Mouse (Mus musculus): ENCODE measurements around the gene Ezr.
A peak's percentile ranks its signal among the peaks of the same experiment; 100 is the strongest.
"Not testable (repeated sequence)": the region's sequence is repeated elsewhere in the genome, so short reads cannot be mapped to it uniquely, and the experiment has no call there.

Ezr gene

DNA sequence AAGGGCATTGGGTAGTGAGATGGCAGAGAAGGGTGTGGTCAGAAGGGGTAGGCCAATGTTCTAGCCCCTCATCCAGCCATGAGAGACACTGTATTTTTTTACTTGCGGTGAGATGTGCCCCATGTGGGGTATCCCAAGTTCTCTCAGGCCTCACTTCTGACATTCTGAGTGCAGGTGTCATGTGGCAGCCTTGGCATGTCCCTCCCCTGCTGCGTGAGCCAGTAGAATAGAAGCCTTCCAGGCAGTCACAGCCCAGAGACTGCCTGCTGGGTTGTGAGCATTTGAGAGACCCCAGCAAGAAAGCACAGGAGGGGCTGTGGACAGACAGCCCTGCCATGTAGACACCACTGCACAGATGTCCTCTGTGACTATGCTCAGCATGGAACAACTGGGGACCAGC, 74.4 kb downstream of the Ezr start:
- DNase-seq (ENCODE audit: low spot score in 2 of 2): not testable (repeated sequence)

DNA sequence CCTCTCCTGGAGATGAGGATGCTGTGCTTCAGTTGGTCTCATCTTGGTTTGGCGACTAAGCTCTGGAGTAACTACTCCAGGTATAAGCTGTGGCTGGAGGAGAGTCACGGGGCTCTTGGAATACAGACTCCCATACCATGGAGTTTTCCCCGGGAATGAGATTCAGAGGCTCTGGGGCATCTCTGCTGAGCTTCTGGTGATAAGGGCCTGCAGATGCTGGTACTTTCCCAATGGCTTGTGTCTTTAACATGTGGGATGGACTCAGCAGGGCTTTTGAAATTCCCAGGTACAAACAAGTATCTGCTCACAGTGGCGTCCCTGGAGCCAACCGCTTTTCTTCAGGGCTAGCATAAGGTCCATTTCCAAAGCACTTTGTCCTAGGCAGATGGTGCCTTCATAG, 75.2 kb downstream of the Ezr start:
- not testable (repeated sequence) for DNase-seq (ENCODE audit: low spot score in 2 of 2)

DNA sequence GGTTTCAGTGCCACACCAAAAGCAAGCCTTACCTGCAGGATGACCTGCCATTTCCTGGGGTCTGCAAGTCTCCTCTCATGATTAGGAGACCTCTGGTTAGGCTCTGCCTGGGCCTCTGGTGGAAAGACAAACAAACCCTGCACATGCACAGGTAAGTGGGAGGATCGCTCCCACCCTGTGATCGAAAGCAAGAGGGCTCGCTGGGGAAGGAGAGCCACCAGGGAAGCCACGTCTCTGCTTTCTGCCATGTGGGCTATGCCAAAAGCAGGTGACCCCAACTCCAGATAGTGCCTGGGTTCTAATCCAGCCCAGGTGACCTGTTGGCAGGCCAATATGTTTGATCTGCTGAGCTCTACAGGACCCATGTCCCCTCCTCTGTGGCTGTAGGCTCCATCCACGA, 76.1 kb downstream of the Ezr start:
- not testable (repeated sequence) for DNase-seq (ENCODE audit: low spot score in 2 of 2)

DNA sequence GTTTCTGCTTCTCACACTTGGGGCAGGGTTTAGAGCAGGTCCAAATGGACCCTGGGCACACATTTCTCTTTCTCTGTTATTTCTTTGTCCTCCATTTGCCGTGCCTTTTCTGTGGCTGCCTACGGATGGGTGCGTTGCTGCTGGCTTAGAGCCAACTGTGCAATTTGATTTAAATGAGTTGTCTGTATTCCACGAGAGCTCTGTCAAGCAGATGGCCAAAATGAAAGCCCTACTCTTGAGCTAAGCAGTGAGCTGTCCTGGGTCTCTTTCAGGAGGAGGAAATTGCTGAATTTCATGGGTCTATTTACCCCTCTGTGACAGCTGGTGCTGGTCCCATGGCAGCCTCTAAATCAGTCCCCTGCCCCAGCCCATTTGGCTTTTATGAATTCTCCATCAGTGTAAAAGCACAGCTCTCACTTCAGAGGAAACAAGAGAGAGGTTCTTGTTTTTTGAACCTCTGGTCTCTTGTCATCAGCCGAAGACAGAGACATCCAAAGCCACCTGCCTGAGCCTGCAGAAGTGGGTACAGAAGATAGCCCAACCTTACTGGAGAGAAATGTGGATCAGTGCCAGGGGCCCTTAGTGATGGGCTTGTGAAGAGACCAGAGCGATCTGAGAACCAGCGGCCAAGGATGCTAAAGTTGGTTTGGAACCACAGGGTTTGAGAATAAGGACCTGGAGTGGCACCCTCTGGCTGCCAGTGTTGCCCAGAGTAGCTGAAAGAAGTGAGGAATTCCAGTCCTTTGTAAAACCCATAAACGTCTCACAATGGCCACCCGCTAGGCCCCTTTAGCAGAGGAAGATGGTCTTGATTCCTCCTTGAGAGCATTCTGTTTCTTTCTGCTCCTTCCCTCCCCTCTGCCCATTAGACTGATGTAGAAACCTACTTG, 79.0 kb downstream of the Ezr start:
- DNase-seq (ENCODE audit: low spot score in 2 of 2): not testable (repeated sequence)

DNA sequence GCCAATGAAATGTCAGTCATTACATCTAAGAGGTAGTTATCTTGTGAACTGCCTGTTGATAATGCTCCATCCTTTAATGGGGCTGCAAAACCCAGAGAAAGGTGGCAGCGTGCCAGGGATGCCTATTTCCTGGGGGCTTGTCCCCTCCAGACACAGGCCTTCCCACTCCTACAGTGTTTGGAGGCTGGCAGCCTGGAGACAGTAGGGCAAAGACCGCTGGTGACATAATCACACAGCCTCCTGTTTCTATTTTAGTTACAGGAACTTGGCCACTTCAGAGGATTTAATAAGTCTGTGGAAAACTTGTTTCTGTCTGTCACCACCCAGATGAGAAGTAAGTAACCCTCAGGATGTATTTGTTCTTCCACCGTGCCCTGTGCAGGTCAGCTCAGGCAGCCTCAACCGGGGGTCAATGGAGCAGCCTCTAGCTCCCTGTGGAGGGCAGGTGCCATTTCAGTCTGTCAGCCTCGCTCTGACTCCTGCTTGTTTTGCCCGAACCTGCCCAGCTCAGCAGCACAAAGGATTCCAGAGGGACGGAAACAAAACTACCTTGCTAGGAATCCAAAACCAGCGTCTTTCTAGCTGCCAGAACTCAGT, 79.9 kb downstream of the Ezr start:
- not testable (repeated sequence) for DNase-seq (ENCODE audit: low spot score in 2 of 2)

DNA sequence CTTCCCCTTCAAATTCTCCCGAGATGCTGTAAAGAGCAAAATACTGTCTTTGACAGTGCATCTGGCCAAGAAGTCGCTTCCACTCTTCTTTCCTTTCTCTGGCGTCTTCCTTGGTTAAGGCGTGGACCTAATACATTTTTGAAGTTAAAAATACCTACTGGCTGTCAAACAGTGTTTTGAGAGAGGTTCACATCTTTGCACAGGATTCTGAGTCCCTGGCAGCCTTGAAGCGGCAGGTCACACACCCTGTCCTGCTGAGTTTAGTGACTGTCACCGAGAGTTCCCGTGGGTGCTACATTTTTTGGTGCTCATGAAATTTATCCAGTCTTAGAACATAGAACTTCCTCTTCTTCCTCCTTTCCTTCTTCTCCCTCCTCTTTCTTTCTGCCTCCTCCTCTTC, 82.5 kb downstream of the Ezr start:
- not testable (repeated sequence) for DNase-seq (ENCODE audit: low spot score in 2 of 2)

DNA sequence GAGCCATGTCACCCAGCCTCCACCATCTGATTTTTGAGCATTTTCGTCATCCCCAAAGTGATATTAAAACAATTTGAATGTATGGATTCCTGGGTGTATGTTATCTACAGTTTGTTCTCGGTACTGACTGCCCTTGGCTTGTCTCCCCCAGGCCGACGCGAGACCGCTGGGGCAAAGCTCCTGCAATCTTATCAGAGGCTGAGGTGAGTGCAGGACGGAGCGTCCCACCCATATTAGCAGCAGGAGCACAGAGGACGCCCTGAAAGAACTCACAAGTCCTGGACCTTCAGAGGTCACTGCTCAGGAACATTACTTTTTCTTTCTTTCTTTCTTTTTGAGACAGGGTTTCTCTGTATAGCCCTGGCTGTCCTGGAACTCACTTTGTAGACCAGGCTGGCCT, 83.1 kb downstream of the Ezr start:
- not testable (repeated sequence) for DNase-seq (ENCODE audit: low spot score in 2 of 2)

DNA sequence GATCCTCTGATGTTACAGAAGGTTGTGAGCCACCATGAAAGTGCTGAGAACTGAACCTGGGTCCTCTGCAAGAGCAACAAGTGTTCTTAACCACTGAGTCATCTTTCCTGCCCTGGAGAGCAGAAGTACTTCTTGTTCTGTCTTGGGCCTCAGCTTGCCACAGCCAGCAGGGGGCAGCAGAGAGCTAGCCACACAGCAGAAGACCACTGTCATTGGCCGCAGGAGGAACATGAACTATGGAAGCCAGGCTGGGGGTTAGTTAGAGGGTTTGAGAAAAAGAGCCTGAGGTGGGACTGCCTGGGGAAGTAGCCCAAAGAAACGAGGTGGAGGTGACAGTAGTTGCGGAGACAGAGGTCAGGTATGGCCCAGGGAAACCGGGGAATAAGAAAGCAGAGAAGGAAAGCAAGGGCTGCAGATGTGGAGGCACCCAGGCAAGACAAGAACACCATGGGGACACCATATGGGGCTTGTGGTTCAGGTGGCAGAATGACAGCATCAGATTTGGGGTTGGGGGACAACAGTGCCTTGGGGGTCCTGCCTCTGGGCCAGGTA, 85.3 kb downstream of the Ezr start:
- peak; percentile 55 to 66 for DNase-seq (ENCODE audit: low spot score in 2 of 2)

DNA sequence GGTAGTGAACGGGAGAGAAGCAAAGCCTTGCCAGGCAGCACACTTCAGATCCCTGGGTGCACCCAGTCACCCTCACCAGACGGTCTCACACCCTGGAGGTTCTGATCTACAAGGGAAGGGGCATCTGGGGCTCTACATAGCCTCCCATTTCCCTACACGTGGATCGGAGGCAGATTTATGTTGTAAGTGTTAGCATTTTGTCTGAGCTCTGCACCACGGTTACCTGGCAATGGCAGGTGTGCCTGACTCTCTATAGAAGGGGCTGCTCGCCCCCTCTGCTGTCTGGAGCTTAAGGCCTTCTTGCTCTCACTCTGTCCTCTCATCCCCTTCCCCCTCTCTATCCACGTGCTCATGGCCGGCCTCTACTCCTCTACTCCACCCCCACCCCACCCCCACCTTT, 86.1 kb downstream of the Ezr start:
- not testable (repeated sequence) for DNase-seq (ENCODE audit: low spot score in 2 of 2)

DNA sequence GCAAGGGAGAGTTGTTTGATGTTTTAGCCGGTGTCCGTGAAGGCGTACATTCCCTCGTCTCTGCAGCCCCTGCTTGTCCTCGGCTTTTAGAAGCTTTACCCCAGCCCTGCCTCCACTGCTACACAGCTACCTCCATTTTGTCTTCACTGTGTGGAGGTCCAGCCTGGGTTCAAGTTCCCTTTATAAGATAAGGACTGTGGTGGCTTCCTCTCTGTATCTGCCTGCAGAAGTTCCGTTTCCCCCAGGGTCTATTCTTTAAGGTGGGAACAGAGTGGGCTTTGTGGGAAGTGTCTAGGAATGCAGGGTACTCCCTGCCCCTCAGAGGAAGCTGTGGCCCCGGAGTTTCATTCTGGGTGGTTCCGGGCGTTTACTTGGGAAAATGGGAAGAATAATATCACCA, 86.9 kb downstream of the Ezr start:
- not testable (repeated sequence) for DNase-seq (ENCODE audit: low spot score in 2 of 2)

DNA sequence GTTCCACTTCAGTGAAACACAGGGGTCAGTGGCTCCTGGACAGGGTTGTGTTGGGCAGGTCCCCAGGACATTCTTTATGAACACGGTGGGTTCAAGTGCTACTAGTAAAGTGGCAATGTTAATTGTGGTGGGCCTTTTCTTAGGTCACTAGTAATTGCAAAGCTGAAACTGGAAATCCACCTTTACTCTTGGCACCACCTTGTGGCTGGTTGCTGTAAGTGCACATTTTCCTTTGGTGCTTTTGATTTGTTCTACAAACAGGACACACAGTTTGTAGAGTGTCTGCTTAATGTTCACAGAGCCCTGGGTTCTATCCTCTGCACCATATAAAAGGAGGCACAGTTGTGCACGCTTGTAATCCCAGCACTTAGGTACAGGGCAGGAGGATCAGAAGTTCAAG, 91.0 kb downstream of the Ezr start:
- DNase-seq (ENCODE audit: low spot score in 2 of 2): peak; percentile 90 to 98

DNA sequence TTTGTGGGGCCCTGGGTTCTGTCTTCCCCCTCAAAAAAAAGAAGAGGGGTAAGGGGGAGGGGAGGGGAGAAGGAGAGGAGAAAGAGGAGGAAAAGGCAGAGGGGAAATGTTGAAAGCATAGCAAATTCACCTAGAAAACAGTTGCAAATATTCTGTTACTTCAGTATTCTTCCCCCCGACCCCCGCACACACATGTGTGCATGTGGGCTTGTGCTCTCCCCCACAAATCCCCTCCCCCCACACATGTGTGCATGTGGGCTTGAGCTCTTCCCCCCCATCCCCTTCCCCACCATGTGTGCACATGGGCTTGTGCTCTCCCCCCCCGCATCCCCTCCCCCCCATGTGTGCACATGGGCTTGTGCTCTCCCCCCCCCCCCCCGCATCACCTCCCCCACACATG, 93.2 kb downstream of the Ezr start:
- DNase-seq (ENCODE audit: low spot score in 2 of 2): peak in 1 of 2 experiments; percentile 65
